Mouse (Mus musculus) C2C12 (cell line): ENCODE measurements around the gene Tmem216. TPM values are rescaled to one million over a fixed set of nuclear protein-coding genes. Genes with fewer than 3 reads are reported as not detected.
"Not testable (repeated sequence)": the region's sequence is repeated elsewhere in the genome, so short reads cannot be mapped to it uniquely, and the experiment has no call there.

Experiments used
- H3K27me3 ChIP-seq: one replicate; pipeline ENCODE4 v1.6.1; 2011; ENCODE audit not compliant: control insufficient read depth, insufficient read depth, insufficient read length
- H3K36me3 ChIP-seq: one replicate; pipeline ENCODE4 v1.6.1; 2011; ENCODE audit not compliant: control insufficient read depth, insufficient read depth
- H3K4me3 ChIP-seq: one replicate; pipeline ENCODE4 v1.5.1; 2011; ENCODE audit warnings: mild to moderate bottlenecking, control low read depth; ENCODE audit not compliant: poor library complexity, insufficient read depth, severe bottlenecking
- H3K79me2 ChIP-seq: one replicate; pipeline ENCODE4 v1.6.1; 2011; ENCODE audit not compliant: control insufficient read depth, insufficient read depth
- H3K79me3 ChIP-seq: one replicate; pipeline ENCODE4 v1.6.1; 2011; ENCODE audit warnings: low read depth, control low read depth
- H3ac ChIP-seq: one replicate; pipeline ENCODE3; 2011; ENCODE audit warnings: low read depth; ENCODE audit not compliant: control insufficient read depth, insufficient read length
- CEBPB ChIP-seq: IDR thresholded peaks from one replicate; pipeline ENCODE4 v1.6.1; 2011; ENCODE audit warnings: low read depth, mild to moderate bottlenecking, control low read depth, moderate library complexity
- CTCF ChIP-seq: IDR thresholded peaks from one replicate; pipeline ENCODE4 v1.5.1; 2011; ENCODE audit not compliant: control insufficient read depth, insufficient read depth, insufficient read length
- FOSL1 ChIP-seq: IDR thresholded peaks from one replicate; pipeline ENCODE4 v1.8.0; 2011; ENCODE audit warnings: mild to moderate bottlenecking, low read length; ENCODE audit not compliant: poor library complexity, insufficient read depth, severe bottlenecking
- MAX ChIP-seq: IDR thresholded peaks from one replicate; pipeline ENCODE4 v1.6.1; 2011; ENCODE audit warnings: mild to moderate bottlenecking, control low read depth
- MYOD1 ChIP-seq: IDR thresholded peaks from one replicate; pipeline ENCODE4 v1.6.1; 2011; ENCODE audit warnings: low read depth; ENCODE audit not compliant: control insufficient read depth, insufficient read length
- MYOG ChIP-seq: IDR thresholded peaks from one replicate; pipeline ENCODE4 v1.6.1; 2011; ENCODE audit not compliant: control insufficient read depth, insufficient read length; ENCODE audit errors: extremely low read depth
- USF1 ChIP-seq: IDR thresholded peaks from one replicate; pipeline ENCODE4 v1.6.1; 2011; ENCODE audit warnings: low read depth, mild to moderate bottlenecking, control low read depth, moderate library complexity
- polyA plus RNA-seq: library from polyadenylated mRNA; unstranded; fragments of >200 nt; fragmentation: generic; extraction: Trizol; gene quantifications from one replicate; pipeline ENCODE4 v1.2.1, GENCODE M21; 2012; ENCODE audit warnings: missing spikeins

Tmem216 gene
- polyA plus RNA-seq, 1 experiment, result 25.2 TPM

DNA sequence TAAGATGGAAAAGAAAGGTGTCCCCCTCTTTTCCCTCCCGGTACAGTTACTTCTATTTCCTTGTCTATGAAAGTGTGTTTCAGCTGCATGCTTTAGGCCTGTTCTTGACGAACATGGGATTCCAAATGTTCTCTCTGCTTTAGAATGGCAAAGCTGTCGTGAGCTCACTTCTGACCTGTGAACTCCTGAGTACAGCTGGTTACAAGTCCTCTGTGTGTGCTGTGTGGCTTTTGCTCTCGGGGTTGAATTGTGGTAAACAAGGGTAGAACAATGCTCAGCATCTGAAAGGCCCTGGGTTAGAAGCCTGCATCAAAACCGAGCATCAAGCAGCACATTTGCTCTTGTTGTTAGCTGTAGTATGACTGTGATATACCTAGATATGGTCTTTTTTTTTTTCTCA lies 6.3 kb upstream of the Tmem216 start:
- H3ac ChIP-seq, result no peak overlapping the region
- TF ChIP-seq CEBPB, result no peak
- TF ChIP-seq MYOD1, result no peak
- TF ChIP-seq CTCF, result no peak
- TF ChIP-seq USF1, result no peak
- TF ChIP-seq FOSL1, result no peak
- no peak for TF ChIP-seq MAX
- no peak for TF ChIP-seq MYOG

DNA sequence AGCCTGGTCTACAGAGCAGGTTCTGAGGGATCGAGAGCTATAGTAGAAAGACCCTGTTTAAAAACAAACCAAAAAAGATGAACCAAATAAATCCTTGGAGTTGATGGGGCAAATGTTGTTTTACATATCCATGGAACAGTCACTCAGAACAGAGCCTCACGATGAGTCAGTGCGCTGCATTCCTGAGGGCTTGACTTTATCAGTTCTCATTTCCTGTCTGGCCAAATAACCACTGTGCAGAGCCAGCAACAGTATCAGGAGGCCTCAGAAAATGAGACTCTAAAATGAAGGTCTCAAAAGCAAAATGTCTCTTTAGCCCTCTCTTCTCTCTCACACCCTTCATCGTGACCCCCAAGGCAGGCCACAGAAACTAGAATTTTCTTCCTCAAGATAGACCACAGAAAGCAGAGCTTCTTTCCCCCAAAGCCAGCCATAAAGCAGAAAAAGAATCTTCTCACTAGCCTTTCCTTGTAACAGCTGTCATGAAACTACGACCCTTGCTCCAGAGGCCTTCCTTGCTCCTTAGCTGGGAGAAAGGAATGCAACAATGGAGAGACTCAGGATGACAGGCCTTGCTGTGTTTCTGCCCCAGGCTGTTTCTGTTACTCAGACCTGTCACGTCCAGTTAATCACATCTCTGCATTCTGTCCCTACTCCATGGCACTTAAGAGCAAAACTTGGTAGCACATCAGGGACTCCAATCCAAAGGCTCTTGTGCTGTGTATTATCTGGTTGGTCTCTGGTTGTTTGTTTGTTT lies 5.7 kb upstream of the Tmem216 start:
- no peaks in the 10 kb centered on the region for H3K79me3 ChIP-seq
- H3ac ChIP-seq, result no peak overlapping the region
- H3K27me3 ChIP-seq, result no peaks in the 10 kb centered on the region
- no peak overlapping the region for H3K4me3 ChIP-seq
- H3K79me2 ChIP-seq, result no peaks in the 10 kb centered on the region
- H3K36me3 ChIP-seq, result no peaks in the 10 kb centered on the region
- TF ChIP-seq CEBPB (no peak), USF1 (no peak), MYOD1 (peak; percentile 38), MAX (no peak), FOSL1 (peak; percentile 81), MYOG (no peak), CTCF (no peak)

More for the DNA sequence above, 6.3 kb upstream of the Tmem216 start:
- H3K27me3 ChIP-seq, result no peaks in the 10 kb centered on the region
- no peak overlapping the region for H3K4me3 ChIP-seq
- H3K79me2 ChIP-seq, result no peaks in the 10 kb centered on the region
- H3K79me3 ChIP-seq, result no peaks in the 10 kb centered on the region
- no peaks in the 10 kb centered on the region for H3K36me3 ChIP-seq

DNA sequence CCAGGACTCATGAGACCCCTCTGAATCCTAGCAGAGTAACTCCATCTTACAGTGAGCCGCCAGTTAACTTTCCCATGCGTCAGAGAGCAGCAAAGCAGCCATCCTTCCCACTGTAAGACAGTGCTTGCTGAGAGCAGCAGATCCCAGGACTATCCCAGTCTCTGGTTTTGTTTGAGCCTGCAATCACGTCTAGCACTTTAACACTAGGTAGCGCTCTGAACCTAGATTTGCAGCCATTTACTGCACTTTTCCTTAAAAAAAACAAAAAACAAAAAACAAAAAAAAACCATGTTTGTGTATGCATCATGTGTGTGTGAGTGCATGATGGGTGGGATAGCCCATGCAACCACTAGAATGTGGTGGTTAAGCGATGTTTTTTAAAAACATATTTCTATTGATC lies 4.1 kb upstream of the Tmem216 start:
- Histone ChIP-seq H3K27me3 (no peaks in the 10 kb centered on the region), H3K79me3 (no peaks in the 10 kb centered on the region), H3K79me2 (peaks cover 4% of the 10 kb centered on the region), H3ac (no peak overlapping the region), H3K4me3 (no peak overlapping the region), H3K36me3 (no peaks in the 10 kb centered on the region)
- peak; percentile 54 for TF ChIP-seq CTCF
- TF ChIP-seq CEBPB, result no peak

DNA sequence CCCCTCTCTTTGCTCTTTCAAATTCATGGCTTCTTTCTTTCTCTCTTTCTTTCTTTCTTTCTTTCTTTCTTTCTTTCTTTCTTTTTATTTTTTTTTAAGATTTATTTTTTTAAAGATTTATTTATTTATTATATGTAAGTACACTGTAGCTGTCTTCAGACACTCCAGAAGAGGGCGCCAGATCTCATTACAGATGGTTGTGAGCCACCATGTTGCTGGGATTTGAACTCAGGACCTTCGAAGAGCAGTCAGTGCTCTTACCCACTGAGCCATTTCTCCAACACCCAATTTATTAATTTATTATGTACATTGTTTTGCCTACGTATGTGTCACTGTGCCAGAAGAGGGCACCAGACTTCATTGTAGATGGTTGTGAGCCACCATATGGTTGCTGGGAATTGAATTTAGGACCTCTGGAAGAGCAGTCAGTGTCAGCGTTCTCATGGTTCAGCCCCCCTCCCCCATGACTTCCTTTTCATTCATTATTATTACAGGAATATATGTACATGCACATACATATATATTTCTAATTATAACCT lies 1.9 kb upstream of the Tmem216 start:
- H3K36me3 ChIP-seq, H3K4me3 ChIP-seq, H3K79me3 ChIP-seq, H3K27me3 ChIP-seq, H3ac ChIP-seq, H3K79me2 ChIP-seq: not testable (repeated sequence)

DNA sequence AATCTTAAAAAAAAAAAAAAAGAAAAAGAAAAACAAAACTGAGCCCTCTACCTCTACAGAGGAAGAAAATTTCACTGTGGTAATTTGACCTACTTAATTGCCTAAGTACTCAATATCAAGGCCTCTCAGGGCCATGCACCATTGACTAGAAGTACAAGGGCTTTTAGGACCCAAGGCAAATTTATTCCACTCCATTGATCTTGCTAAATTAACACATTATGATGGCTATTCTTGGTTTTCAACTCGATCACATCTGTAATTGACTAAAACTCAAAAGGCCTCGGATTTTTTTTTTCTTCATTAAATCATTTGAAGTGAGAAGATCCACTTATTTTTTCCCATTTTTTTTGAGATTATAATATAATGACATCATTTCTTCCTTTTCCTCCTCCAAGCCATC lies 1.4 kb upstream of the Tmem216 start:
- H3K79me3 ChIP-seq, result no peaks in the 10 kb centered on the region
- no peak for TF ChIP-seq FOSL1
- no peak for TF ChIP-seq MYOD1
- TF ChIP-seq MAX, result no peak
- no peak for TF ChIP-seq MYOG
- no peak for TF ChIP-seq CTCF
- TF ChIP-seq USF1, result no peak

DNA sequence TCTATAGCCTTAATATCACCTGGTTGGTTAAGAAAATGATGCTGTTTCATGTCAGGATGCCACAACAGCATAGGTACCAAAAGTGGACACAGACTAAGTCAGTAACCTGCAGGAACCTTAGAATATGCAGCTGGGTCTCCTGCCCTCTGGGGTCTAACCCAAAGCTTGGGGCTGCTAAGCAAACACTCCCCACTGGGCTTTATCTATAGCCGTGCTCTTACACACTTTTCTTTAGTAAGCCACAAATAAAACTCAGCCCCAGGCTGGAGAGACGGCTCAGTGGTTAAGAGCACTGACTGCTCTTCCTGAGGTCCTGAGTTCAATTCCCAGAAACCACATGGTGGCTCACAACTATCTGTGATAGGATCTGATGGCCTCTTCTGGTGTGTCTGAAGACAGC lies 963 bp upstream of the Tmem216 start:
- Histone ChIP-seq H3K36me3 (peaks cover 6% of the 10 kb centered on the region), H3K79me3 (no peaks in the 10 kb centered on the region), H3K4me3 (no peak overlapping the region), H3K27me3 (no peaks in the 10 kb centered on the region), H3K79me2 (peaks cover 5% of the 10 kb centered on the region), H3ac (no peak overlapping the region)
- no peak for TF ChIP-seq MAX

More for the DNA sequence above, 1.4 kb upstream of the Tmem216 start:
- Histone ChIP-seq H3K79me2 (peaks cover 5% of the 10 kb centered on the region), H3K4me3 (no peak overlapping the region), H3K36me3 (peaks cover 2% of the 10 kb centered on the region), H3ac (no peak overlapping the region), H3K27me3 (no peaks in the 10 kb centered on the region)
